Mouse (Mus musculus): ENCODE measurements around the gene Cep41.

DNA sequence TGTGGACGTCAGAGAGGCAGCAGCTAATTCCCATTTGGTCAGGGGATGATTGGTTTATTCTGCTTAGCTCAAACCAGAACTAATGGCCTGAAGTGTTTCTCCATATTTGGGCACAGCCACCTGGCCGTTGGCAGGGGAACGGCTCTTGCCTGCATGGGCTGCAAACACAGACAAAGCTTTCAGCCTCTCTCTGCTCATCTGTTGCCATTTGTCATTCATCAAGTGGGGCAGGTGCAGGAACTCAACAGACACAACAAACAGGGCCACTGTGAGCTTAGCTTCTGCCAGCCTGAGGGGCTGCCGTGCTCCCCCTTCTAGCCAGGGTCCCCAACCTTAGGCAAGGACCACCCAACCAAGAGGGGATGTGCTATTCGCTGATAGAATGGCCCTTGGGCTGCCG, 65.4 kb downstream of the Cep41 start:
- TF ChIP-seq CTCF (IDR thresholded peaks at IDR 0.05; ENCODE audit: borderline replicate concordance, extremely low read depth, insufficient read depth, insufficient read length) (no peak), POLR2A (IDR thresholded peaks at IDR 0.05; ENCODE audit: borderline replicate concordance, extremely low read depth, insufficient read depth, insufficient read length, poor library complexity, severe bottlenecking) (no peak)
